Mouse (Mus musculus) activated CD4-positive, CD25-positive, alpha-beta regulatory T cell, adult 4 months (primary cell): ENCODE data around the gene Setd4. TPM values are rescaled to one million over a fixed set of nuclear protein-coding genes. Genes with fewer than 3 reads are reported as not detected.
A peak's percentile ranks its signal among the peaks of the same experiment; 100 is the strongest.

ENCODE experiments used
- ATAC-seq: one replicate; pipeline ENCODE4 v1.8.0; 2017
- polyA plus RNA-seq, 2 experiments: library from polyadenylated mRNA; unstranded; fragments of 100-300 nt; shearing (Covaris generic); gene quantifications; one replicate each; pipeline ENCODE4 v1.2.1; 2017

Gene Setd4
- polyA plus RNA-seq, 2 experiments from 2014 or later = 28.0 to 42.8 TPM

- peak; percentile 94 for ATAC-seq
These were observed 60.2 kb downstream of the Setd4 start for GRCm38 (mm10) chr16:93543704-93544103.

DNA sequence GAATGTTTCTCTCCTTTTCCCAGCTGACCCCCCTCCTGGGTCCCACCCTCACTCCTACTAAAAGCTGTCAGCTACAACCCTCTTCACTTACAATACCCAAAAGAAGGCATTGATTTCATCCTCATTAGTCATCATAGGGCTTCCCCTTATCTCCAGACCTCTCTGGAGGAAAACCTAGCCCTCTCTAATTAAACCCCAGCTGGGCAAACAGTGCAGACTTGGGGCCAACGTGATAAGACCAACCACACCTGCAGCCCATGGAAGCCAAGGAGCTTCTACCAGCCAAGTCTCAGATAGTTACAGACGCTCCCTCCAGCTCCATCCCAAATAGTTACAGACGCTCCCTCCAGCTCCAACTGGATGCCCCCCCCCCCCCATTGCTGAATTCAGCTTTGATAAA is 64.0 kb downstream of the Setd4 start:
- no peak for ATAC-seq

DNA sequence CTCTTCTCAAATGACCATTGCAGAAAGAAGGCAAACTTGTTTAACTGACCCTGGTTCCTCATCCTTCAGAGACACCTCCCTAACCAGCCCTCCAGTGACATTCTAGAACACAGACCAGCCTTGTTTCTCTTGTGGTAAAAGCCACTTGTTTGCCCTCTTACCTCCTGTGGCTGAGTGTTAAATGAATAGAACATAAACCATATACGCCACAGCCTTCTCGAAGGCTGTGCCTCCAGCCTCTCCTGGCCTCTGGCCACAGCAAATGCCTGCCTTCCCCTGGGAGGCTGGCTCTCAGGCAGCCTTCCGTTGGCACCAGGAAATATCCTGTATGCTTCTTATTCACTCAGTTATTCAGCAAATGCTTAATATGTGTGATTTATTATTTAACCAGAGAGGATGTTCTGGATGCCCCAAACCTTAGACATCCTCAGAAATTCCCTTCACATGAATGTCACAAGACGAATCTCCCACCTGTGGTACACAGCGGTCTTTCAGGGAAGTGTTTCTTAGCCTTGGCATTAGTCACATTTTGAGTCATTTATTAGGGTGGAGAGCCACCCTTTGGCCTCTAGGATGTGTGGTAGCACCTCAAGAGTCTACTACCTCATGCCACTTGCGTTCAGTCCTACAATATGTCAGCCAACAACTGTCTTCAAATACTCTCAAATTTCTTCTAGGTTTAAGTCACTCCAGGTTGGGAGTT is 68.6 kb downstream of the Setd4 start:
- no peak for ATAC-seq

Other genes starting within 250 kb of the Setd4 start
- gene Cbr1, start 1.8 kb upstream of the Setd4 start, polyA plus RNA-seq = 10 to 100 TPM; 36.4 to 44.7 TPM
- gene Gm5678, start 24.0 kb upstream of the Setd4 start, polyA plus RNA-seq = under 1 TPM in 1 of 2 experiments, not detected in 1; 0.78 TPM
- not detected for gene Cbr3, start 79.2 kb upstream of the Setd4 start, polyA plus RNA-seq
- 10 to 100 TPM; 24.5 to 25.5 TPM for gene Dop1b, start 107.8 kb upstream of the Setd4 start, polyA plus RNA-seq
- 10 to 100 TPM; 71.8 to 98.2 TPM for gene Morc3, start 228.1 kb upstream of the Setd4 start, polyA plus RNA-seq